Mouse (Mus musculus) testis, adult 2 months (tissue): ENCODE data around the gene Spon1. TPM values are rescaled to one million over a fixed set of nuclear protein-coding genes. Genes with fewer than 3 reads are reported as not detected.

Experiments
- H3K27ac ChIP-seq: fragments of 200-500 bp; 2 replicates; pipeline ENCODE4 v1.5.1; 2012; ENCODE audit warnings: low read depth, low read length; ENCODE audit not compliant: control insufficient read depth, insufficient read depth
- H3K27me3 ChIP-seq: fragments of 200-500 bp; 2 replicates; pipeline ENCODE4 v1.6.1; 2012; ENCODE audit warnings: mild to moderate bottlenecking, low read length, moderate library complexity; ENCODE audit not compliant: control insufficient read depth, insufficient read depth
- H3K36me3 ChIP-seq: fragments of 200-500 bp; 2 replicates; pipeline ENCODE4 v1.6.1; 2012; ENCODE audit warnings: mild to moderate bottlenecking, low read length; ENCODE audit not compliant: control insufficient read depth, insufficient read depth
- H3K4me1 ChIP-seq: fragments of 200-500 bp; 2 replicates; pipeline ENCODE4 v1.6.1; 2012; ENCODE audit warnings: low read length; ENCODE audit not compliant: control insufficient read depth, insufficient read depth
- H3K4me3 ChIP-seq: fragments of 200-500 bp; 2 replicates; pipeline ENCODE4 v1.5.1; 2012; ENCODE audit warnings: low read depth, mild to moderate bottlenecking, low read length, moderate library complexity, mixed read lengths; ENCODE audit not compliant: control insufficient read depth
- CTCF ChIP-seq: fragments of 200-500 bp; IDR thresholded peaks from 2 replicates; pipeline ENCODE4 v1.5.1; 2012; ENCODE audit warnings: low read depth, mild to moderate bottlenecking, inconsistent platforms, low read length, moderate library complexity; ENCODE audit not compliant: control insufficient read depth, insufficient read depth, insufficient replicate concordance
- POLR2A ChIP-seq: fragments of 200-500 bp; IDR thresholded peaks from 2 replicates; pipeline ENCODE4 v1.6.1; 2012; ENCODE audit warnings: low read depth, mild to moderate bottlenecking, inconsistent platforms, low read length, moderate library complexity; ENCODE audit not compliant: control insufficient read depth
- polyA plus RNA-seq: library from polyadenylated mRNA; depleted of rRNA; stranded (reverse); fragments of >200 nt; gene quantifications from 2 replicates; pipeline ENCODE4 v1.2.3, GENCODE M21; 2012

Spon1 gene
- polyA plus RNA-seq, 1 experiment = 3.6 TPM

DNA sequence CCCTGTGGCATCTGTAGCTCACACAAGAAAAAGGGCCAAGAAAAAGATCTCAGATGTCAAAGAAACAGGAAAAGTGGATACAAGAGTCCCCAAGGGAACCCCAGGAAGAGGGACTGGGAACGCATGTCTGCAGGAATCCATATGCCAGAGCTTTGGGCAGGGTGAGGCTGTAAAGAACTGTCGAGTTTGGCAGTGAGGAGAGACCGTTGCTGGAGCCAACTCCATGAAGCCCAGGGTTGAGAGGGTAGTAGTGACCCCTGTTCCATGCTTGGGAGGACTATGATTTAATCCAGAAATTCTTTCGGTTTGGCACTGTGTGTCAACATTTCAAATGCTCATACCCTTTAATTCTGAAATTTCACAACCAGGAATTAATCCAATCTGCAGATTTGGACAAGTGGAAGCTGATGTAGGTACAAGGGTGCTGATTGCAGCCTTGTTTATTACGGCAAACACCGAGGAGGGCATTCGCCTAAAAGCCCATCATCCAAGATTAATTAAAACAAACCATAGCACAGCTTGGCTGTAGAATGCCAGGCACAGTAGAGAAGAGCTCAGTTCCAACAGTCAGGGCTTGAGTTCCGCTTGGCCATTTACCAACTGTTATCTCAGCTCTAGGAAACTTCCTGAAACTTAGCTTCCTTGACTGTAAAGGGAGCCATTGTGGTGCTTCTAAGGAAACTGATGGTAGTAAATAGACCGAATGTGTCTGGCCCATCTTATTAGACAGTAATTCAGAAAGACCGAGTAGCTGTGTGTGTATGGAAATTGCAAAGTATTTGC lies 45.8 kb downstream of the Spon1 start:
- no peaks in the 10 kb centered on the region for H3K27me3 ChIP-seq
- TF ChIP-seq POLR2A (no peak), CTCF (no peak)
- H3K36me3 ChIP-seq = no peaks in the 10 kb centered on the region
- H3K4me3 ChIP-seq = no peak overlapping the region
- H3K27ac ChIP-seq = no peak overlapping the region
- peaks cover 3% of the 10 kb centered on the region; the same call in 1 of the 2 replicates for H3K4me1 ChIP-seq

DNA sequence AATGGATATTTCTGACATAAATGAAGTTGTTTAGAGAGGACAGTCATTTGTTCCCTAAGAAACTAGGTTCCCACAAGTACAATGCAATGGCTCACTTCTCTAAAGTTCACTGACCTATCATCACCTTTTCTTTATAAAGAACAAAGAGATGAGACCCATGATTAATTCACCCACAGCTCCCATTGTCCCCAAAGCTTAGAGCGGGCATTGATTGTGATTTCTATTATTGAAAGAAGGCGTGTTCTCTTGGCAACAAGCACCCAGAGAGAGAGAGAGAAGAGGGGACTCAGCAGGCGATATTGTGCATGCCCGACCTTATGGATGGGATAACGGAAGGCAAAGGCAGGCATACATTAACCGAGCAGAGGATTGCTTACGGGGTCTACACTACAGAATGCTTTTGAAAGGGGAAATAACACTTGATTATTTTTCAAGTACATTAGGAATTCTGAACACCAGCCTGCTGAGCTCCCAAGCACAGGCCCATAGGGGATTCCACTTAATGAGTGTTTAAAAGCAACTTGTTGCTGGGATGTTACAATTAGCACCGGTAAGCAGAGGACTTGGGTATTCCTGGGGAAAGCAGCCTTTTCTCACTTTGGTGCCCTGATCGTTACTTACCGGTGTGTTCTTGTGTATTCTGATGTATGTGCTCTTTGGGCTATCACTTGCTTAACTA lies 48.4 kb downstream of the Spon1 start:
- Histone ChIP-seq H3K4me3 (no peak overlapping the region), H3K27ac (no peak overlapping the region), H3K36me3 (no peaks in the 10 kb centered on the region), H3K4me1 (peaks cover 3% of the 10 kb centered on the region; the same call in 1 of the 2 replicates), H3K27me3 (no peaks in the 10 kb centered on the region)
- no peak for TF ChIP-seq CTCF
- no peak for TF ChIP-seq POLR2A

DNA sequence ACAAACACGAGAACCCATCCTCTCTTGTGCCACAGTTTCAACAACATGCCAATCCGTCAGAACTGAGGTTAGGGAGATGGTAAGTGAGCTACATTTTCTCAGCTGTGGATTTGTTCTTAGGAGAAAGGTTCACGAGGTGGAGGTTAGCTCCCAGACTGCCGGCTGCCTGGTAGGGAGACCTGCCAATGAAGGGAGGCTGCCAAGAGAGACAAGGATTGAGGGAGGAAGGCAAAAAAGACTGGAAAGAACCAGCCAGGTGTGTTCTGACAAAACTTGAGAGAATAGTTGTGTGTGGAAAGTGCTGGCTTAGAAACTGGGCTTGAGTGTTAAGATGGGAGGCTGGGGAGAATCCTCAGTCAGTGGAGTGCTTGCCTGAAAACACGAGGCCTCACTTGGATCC lies 49.9 kb downstream of the Spon1 start:
- Histone ChIP-seq H3K4me3 (no peak overlapping the region), H3K36me3 (no peaks in the 10 kb centered on the region), H3K27ac (no peak overlapping the region), H3K4me1 (peaks cover 3% of the 10 kb centered on the region), H3K27me3 (no peaks in the 10 kb centered on the region)
- no peak for TF ChIP-seq POLR2A
- TF ChIP-seq CTCF = no peak

DNA sequence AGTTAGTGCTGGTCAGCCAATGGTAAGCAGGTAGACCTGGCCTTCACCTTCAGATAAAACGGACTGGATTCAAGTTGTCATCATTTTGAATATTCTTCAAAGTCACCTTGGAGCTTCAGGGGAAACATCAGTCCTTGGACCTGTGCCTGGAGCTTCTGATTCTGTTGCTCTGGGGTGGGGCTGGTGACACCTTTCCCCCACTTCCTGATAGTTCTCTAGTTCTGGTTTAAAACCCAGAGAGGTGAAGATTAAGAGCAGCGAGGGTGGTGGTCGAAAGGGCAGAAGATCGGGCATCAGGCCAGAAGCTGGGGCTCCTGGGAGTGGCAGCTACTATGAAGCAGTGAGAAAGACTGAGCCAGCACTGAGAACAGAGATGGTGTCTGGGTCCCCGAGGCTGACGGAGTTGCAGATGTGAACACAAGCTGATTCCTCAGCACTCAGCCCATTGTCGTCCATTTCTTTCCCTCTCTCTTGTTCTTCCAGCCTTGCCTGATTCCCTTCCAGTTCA lies 51.1 kb downstream of the Spon1 start:
- Histone ChIP-seq H3K27me3 (no peaks in the 10 kb centered on the region), H3K27ac (no peak overlapping the region), H3K4me1 (no peaks in the 10 kb centered on the region; the same call in 1 of the 2 replicates)

DNA sequence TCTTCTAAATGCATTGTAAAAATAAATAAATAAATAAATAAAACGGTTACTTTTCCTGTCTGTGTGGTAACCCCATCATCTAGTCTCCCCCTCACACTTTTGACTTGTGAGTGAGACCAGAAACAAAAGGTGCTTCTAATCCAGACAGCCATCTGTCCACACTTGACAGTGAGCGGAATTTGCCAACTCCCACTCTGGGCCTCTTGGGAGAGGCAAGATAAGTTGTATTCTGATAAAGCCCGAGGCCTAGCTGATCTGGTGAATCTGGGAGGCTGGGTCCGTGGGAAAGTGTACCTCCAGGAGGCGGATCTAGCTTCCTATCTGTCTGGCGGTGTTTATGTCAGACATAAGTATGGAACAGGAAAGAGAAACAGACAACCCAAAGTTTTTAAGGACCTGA lies 52.3 kb downstream of the Spon1 start:
- Histone ChIP-seq H3K36me3 (no peaks in the 10 kb centered on the region), H3K27me3 (no peaks in the 10 kb centered on the region), H3K27ac (no peak overlapping the region), H3K4me3 (no peak overlapping the region), H3K4me1 (no peaks in the 10 kb centered on the region; the same call in 1 of the 2 replicates)
- no peak for TF ChIP-seq CTCF
- no peak for TF ChIP-seq POLR2A

More for the DNA sequence above, 51.1 kb downstream of the Spon1 start:
- Histone ChIP-seq H3K4me3 (no peak overlapping the region), H3K36me3 (no peaks in the 10 kb centered on the region)
- TF ChIP-seq CTCF = no peak
- TF ChIP-seq POLR2A = no peak

DNA sequence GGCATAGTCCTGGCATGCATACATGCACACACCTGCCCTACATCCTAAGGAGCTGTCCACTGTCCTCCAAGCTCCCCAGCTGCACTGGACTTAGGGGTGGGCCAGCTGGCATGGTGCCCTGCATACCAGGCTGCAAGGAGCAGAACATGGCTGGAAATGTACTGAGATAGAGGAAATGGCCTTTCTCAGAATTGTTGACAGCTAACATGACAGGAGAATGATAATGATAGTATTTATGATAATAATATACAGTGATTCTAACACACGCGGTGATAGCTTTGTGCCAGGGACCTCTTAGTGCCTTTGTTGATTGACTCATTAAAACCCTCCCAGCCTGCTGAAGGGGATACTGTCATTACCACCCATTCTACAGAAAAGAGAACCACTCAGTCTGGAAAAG lies 54.4 kb downstream of the Spon1 start:
- Histone ChIP-seq H3K36me3 (no peaks in the 10 kb centered on the region), H3K27me3 (no peaks in the 10 kb centered on the region), H3K4me1 (no peaks in the 10 kb centered on the region; the same call in 1 of the 2 replicates), H3K27ac (no peak overlapping the region), H3K4me3 (no peak overlapping the region)
- no peak for TF ChIP-seq CTCF
- TF ChIP-seq POLR2A = no peak

DNA sequence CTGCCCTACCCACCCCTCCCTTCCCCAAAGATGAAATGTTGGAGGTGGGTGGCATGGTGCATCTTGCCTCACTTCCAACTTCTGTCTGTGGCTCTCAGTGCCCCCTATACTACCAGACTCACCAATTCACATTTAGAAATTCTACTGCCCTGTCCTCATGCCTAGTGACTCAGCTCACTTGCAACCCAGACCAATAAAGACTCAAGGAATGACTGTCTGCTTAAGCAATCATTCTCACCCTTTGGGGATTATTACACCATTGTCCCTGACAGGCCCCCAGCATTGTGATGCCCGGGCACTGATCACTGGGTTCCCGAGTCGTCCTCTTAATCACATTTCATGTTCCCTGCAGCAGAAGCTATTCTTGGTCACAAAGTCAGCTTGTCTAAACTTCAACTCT lies 57.2 kb downstream of the Spon1 start:
- TF ChIP-seq POLR2A (no peak), CTCF (no peak)
- no peak overlapping the region for H3K4me3 ChIP-seq
- no peaks in the 10 kb centered on the region for H3K27me3 ChIP-seq
- no peaks in the 10 kb centered on the region; the same call in 1 of the 2 replicates for H3K4me1 ChIP-seq
- no peaks in the 10 kb centered on the region for H3K36me3 ChIP-seq
- H3K27ac ChIP-seq = no peak overlapping the region
